Mouse (Mus musculus) brain, embryonic 14.5 days (tissue): ENCODE results near the gene Pou4f1.

Experiments used
- CTCF ChIP-seq: fragments of 200-500 bp; IDR thresholded peaks from 2 replicates; pipeline ENCODE4 v1.5.1; 2012; ENCODE audit warnings: inconsistent platforms, mild to moderate bottlenecking, moderate library complexity, borderline replicate concordance; ENCODE audit not compliant: insufficient read depth, insufficient read length; ENCODE audit errors: extremely low read depth
- POLR2A ChIP-seq: fragments of 200-500 bp; IDR thresholded peaks from 2 replicates; pipeline ENCODE4 v1.6.1; 2012; ENCODE audit warnings: mild to moderate bottlenecking, inconsistent platforms, borderline replicate concordance; ENCODE audit not compliant: poor library complexity, insufficient read depth, insufficient read length, severe bottlenecking; ENCODE audit errors: extremely low read depth

DNA sequence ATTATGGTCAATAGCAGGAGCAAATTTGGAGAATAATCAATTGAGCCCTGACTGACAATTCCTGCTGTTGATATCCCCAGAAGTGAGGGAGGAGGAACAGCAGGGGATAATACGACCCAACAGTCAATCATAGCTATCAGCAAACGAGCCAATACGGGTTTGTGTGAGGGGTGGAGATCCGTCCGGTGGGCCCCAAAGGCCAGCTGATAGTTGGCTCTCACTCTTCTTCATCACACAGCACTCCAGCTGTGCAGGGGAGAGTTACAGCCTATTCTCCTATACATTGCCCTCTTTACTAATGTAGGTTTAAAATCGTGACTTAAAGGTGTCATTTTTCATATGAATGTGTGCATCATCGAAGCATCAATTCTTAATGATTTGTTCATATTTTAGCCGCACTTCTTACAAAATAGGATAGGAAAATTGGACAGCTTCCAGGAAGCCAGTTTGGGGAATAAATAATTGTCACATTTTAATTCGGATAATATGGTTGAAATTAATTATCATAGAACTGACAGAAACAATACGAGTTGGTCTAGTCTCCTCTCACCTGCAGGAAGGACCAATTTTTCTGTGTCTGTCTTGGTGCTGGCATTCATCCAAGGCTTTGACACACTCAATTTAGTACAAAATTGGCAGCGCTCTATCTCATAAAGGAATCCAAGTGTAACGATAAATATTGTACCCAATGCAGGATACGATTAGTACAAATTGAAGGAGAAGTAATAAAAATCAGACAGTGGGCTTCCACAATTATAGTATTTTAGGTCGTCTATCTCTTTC lies 43.9 kb downstream of the Pou4f1 start:
- TF ChIP-seq POLR2A (no peak), CTCF (no peak)
